Mouse (Mus musculus): ENCODE measurements around the gene 9030612E09Rik. TPM values are rescaled to one million over a fixed set of nuclear protein-coding genes. Genes with fewer than 3 reads are reported as not detected.

The 9030612E09Rik gene
- polyA plus RNA-seq, 1 experiment from 2014 or later: 2.5 TPM

DNA sequence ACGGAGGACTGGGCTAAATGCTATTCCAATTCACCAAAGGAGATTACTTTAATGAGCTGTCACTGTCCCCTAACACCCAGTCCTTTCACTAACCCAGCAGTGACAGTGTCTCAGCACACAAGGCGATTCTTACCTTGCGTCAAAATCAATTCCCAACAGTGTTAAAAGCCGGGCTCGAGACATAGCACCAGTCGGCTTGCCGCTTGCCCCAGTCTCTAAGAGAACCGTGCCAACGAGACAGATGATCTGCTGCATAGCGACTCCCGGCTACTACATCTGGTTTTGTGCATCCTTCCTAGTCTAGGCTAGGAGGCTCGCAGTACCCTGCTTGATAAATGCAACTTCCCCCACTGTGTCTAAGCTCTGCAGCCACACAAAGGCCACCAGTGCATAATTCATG is 12.2 kb upstream of the 9030612E09Rik start:
- 87% methylated on average over 12 of the region's 12 CpGs for WGBS
- no peak overlapping the region for H3K27ac ChIP-seq (ENCODE audit: low read length)
- peak; percentile 31; the same call in 1 of the 2 replicates for ATAC-seq

DNA sequence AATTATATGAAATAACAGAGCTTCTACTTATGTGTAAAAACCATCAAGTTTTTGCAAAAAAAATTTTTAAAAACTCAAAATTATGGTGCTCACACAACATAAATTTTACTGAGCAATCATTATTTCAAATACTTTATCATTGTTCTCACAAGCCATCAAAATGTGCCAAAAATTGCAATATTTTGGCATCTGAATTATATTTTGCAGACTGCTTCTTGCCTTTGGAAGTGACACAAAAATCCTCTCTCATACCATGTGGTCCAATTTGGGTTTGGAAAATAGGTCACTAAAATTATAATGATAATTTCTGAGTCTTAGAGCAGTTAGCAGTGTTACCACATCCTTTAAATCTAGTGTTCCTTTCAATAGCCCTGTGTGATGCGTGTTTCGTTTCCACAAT is 10.1 kb upstream of the 9030612E09Rik start:
- H3K36me3 ChIP-seq (ENCODE audit: control insufficient read depth, insufficient read depth): no peaks in the 10 kb centered on the region
- no peak overlapping the region for H3K27ac ChIP-seq (ENCODE audit: low read length)
- H3K9me3 ChIP-seq (ENCODE audit: control insufficient read depth, low read length): 0 out of 2 replicates have a peak, but pooled peaks cover 2% of the 10 kb centered on the region
- H3K9ac ChIP-seq (replicated peaks; ENCODE audit: low read depth, low read length): no peak overlapping the region
- H3K4me2 ChIP-seq (ENCODE audit: low read length): no peak overlapping the region
- H3K4me3 ChIP-seq (replicated peaks; ENCODE audit: low read length): no peak overlapping the region
- H3K4me1 ChIP-seq (replicated peaks; ENCODE audit: control insufficient read depth, insufficient read depth, low read length): peaks cover 6% of the 10 kb centered on the region
- no peak for ATAC-seq
- 97% methylated on average over 2 of the region's 2 CpGs for WGBS
- no peaks in the 10 kb centered on the region for H3K27me3 ChIP-seq (replicated peaks; ENCODE audit: control insufficient read depth, insufficient read depth, low read length)

More for the DNA sequence above, 12.2 kb upstream of the 9030612E09Rik start:
- Histone ChIP-seq H3K4me3 (replicated peaks; ENCODE audit: low read length) (no peak overlapping the region), H3K4me1 (replicated peaks; ENCODE audit: control insufficient read depth, insufficient read depth, low read length) (no peaks in the 10 kb centered on the region), H3K9ac (replicated peaks; ENCODE audit: low read depth, low read length) (no peak overlapping the region), H3K9me3 (ENCODE audit: control insufficient read depth, low read length) (0 out of 2 replicates have a peak, but pooled peaks cover 2% of the 10 kb centered on the region), H3K27me3 (replicated peaks; ENCODE audit: control insufficient read depth, insufficient read depth, low read length) (no peaks in the 10 kb centered on the region), H3K36me3 (ENCODE audit: control insufficient read depth, insufficient read depth) (no peaks in the 10 kb centered on the region), H3K4me2 (ENCODE audit: low read length) (no peak overlapping the region)

DNA sequence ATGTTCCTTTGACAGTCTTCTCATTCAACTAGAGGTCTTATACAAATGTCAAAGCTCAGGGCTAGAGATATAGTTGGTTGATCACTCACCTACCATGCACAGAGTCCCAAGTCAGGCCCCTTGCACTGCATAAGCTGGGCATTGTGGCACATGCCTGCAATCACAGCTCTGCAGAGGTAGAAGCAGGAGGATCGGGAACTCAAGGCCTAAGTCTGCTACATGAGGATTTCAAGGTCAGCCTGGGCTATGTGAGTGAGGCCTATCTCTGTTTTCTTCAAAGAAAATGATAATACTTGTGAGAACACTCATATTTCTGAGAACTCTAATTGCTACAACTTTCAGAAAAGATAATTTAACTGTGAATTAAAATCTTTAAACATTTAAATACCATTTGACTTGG is 8.4 kb upstream of the 9030612E09Rik start:
- Histone ChIP-seq H3K4me3 (replicated peaks; ENCODE audit: low read length) (no peak overlapping the region), H3K27ac (ENCODE audit: low read length) (no peak overlapping the region), H3K9me3 (ENCODE audit: control insufficient read depth, low read length) (0 out of 2 replicates have a peak, but pooled peaks cover 2% of the 10 kb centered on the region), H3K4me2 (ENCODE audit: low read length) (no peak overlapping the region), H3K27me3 (replicated peaks; ENCODE audit: control insufficient read depth, insufficient read depth, low read length) (no peaks in the 10 kb centered on the region), H3K4me1 (replicated peaks; ENCODE audit: control insufficient read depth, insufficient read depth, low read length) (peaks cover 15% of the 10 kb centered on the region), H3K36me3 (ENCODE audit: control insufficient read depth, insufficient read depth) (no peaks in the 10 kb centered on the region), H3K9ac (replicated peaks; ENCODE audit: low read depth, low read length) (no peak overlapping the region)
- 97% methylated on average over 1 of the region's 1 CpGs for WGBS
- no peak for ATAC-seq

DNA sequence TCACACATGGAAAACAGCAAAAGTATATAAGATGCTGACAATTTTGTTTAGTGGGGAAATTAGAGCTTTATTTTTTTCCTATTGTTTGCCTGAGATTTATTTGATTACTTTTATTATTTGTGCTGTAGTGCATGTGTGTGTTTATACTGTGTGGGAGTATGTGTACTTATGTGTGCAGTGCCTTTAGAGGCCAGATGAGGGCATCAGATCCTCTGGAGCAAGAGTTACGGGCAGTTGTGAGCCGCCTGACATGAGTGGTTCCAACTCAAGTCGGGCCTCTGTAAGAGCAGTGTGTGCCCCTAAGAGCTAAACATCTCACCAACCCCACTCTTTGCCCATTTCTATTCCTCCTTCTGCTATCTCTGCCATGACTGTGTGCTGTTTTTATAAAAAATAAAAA is 7.7 kb upstream of the 9030612E09Rik start:
- Histone ChIP-seq H3K9me3 (ENCODE audit: control insufficient read depth, low read length) (0 out of 2 replicates have a peak, but pooled peaks cover 2% of the 10 kb centered on the region), H3K4me1 (replicated peaks; ENCODE audit: control insufficient read depth, insufficient read depth, low read length) (peaks cover 19% of the 10 kb centered on the region), H3K27me3 (replicated peaks; ENCODE audit: control insufficient read depth, insufficient read depth, low read length) (no peaks in the 10 kb centered on the region), H3K4me3 (replicated peaks; ENCODE audit: low read length) (no peak overlapping the region), H3K27ac (ENCODE audit: low read length) (no peak overlapping the region), H3K36me3 (ENCODE audit: control insufficient read depth, insufficient read depth) (no peaks in the 10 kb centered on the region), H3K9ac (replicated peaks; ENCODE audit: low read depth, low read length) (no peak overlapping the region), H3K4me2 (ENCODE audit: low read length) (no peak overlapping the region)
- ATAC-seq: no peak
- 98% methylated on average over 3 of the region's 3 CpGs for WGBS

DNA sequence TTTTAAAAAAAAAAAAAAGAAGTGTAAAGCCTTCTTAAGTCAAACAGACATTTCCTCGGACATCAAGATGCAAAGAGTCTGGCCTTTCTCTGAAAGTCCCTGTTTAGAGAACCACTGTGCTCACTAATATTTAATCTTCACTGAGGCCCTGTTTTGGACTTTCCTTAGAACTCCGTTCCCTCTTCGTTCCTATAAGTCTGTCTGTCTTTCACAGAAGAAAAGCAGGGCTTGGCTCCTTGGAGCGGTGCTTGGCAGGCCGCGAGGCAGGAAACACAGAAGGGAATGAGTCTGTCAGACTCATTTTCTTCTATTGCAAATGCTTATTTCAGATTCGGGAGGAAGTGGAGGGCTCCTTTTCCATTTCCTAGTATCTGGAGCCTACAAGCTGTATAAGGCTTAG is 5.7 kb upstream of the 9030612E09Rik start:
- WGBS: 58% methylated on average over 7 of the region's 7 CpGs
- Histone ChIP-seq H3K9me3 (ENCODE audit: control insufficient read depth, low read length) (no peaks in the 10 kb centered on the region), H3K36me3 (ENCODE audit: control insufficient read depth, insufficient read depth) (no peaks in the 10 kb centered on the region), H3K4me2 (ENCODE audit: low read length) (peak overlapping the region; percentile 19; the same call in 1 of the 2 replicates), H3K4me1 (replicated peaks; ENCODE audit: control insufficient read depth, insufficient read depth, low read length) (peaks cover 26% of the 10 kb centered on the region), H3K27me3 (replicated peaks; ENCODE audit: control insufficient read depth, insufficient read depth, low read length) (no peaks in the 10 kb centered on the region), H3K4me3 (replicated peaks; ENCODE audit: low read length) (no peak overlapping the region), H3K9ac (replicated peaks; ENCODE audit: low read depth, low read length) (no peak overlapping the region), H3K27ac (ENCODE audit: low read length) (no peak overlapping the region)
- ATAC-seq: no peak

DNA sequence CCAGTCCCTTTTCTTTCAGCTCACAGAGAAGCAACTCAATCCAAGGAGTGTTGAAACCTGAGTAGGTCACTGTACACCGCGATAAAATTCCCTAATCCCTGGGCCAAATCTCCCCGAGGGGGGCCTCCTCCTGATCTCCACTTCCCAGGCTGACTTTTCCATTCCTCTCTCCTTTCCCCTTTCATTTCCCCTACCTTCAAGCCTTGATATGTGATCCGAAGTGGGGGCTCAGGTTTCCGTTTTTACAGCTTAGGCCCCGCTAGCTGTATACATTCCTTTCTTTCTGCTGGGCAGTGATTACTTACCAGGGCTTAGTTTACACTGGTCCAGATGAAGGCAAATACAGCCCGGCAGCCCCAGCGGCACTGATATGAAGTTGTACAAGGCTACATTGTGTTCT is 3.4 kb upstream of the 9030612E09Rik start:
- Histone ChIP-seq H3K27ac (ENCODE audit: low read length) (no peak overlapping the region), H3K9ac (replicated peaks; ENCODE audit: low read depth, low read length) (peak overlapping the region; percentile 28), H3K36me3 (ENCODE audit: control insufficient read depth, insufficient read depth) (no peaks in the 10 kb centered on the region), H3K4me2 (ENCODE audit: low read length) (peak overlapping the region; percentile 64), H3K4me1 (replicated peaks; ENCODE audit: control insufficient read depth, insufficient read depth, low read length) (peaks cover 36% of the 10 kb centered on the region), H3K27me3 (replicated peaks; ENCODE audit: control insufficient read depth, insufficient read depth, low read length) (0 out of 2 replicates have a peak, but pooled peaks cover 2% of the 10 kb centered on the region), H3K4me3 (replicated peaks; ENCODE audit: low read length) (peak overlapping the region; percentile 44), H3K9me3 (ENCODE audit: control insufficient read depth, low read length) (no peaks in the 10 kb centered on the region)
- 12% methylated on average over 8 of the region's 8 CpGs for WGBS
- ATAC-seq: no peak

GRCm38 (mm10) chr10:43172066-43172465 is 2.4 kb upstream of the 9030612E09Rik start:
- Histone ChIP-seq H3K27ac (ENCODE audit: low read length) (no peak overlapping the region), H3K36me3 (ENCODE audit: control insufficient read depth, insufficient read depth) (no peaks in the 10 kb centered on the region), H3K4me3 (replicated peaks; ENCODE audit: low read length) (peak overlapping the region; percentile 68), H3K4me1 (replicated peaks; ENCODE audit: control insufficient read depth, insufficient read depth, low read length) (peaks cover 36% of the 10 kb centered on the region), H3K27me3 (replicated peaks; ENCODE audit: control insufficient read depth, insufficient read depth, low read length) (0 out of 2 replicates have a peak, but pooled peaks cover 3% of the 10 kb centered on the region), H3K9ac (replicated peaks; ENCODE audit: low read depth, low read length) (peak overlapping the region; percentile 32; the same call in 1 of the 2 replicates), H3K9me3 (ENCODE audit: control insufficient read depth, low read length) (no peaks in the 10 kb centered on the region), H3K4me2 (ENCODE audit: low read length) (peak overlapping the region; percentile 74)
- WGBS: 8% methylated on average over 7 of the region's 7 CpGs
- ATAC-seq: no peak

GRCm38 (mm10) chr10:43172554-43172953 is 1.9 kb upstream of the 9030612E09Rik start:
- H3K9ac ChIP-seq (replicated peaks; ENCODE audit: low read depth, low read length): peak overlapping the region; percentile 98
- H3K4me3 ChIP-seq (replicated peaks; ENCODE audit: low read length): peak overlapping the region; percentile 68
- H3K9me3 ChIP-seq (ENCODE audit: control insufficient read depth, low read length): no peaks in the 10 kb centered on the region
- H3K4me2 ChIP-seq (ENCODE audit: low read length): peak overlapping the region; percentile 74
- H3K4me1 ChIP-seq (replicated peaks; ENCODE audit: control insufficient read depth, insufficient read depth, low read length): peaks cover 36% of the 10 kb centered on the region
- no peak overlapping the region for H3K27ac ChIP-seq (ENCODE audit: low read length)
- no peak for ATAC-seq
- 3% methylated on average over 8 of the region's 8 CpGs for WGBS
- H3K36me3 ChIP-seq (ENCODE audit: control insufficient read depth, insufficient read depth): no peaks in the 10 kb centered on the region
- 0 out of 2 replicates have a peak, but pooled peaks cover 3% of the 10 kb centered on the region for H3K27me3 ChIP-seq (replicated peaks; ENCODE audit: control insufficient read depth, insufficient read depth, low read length)

DNA sequence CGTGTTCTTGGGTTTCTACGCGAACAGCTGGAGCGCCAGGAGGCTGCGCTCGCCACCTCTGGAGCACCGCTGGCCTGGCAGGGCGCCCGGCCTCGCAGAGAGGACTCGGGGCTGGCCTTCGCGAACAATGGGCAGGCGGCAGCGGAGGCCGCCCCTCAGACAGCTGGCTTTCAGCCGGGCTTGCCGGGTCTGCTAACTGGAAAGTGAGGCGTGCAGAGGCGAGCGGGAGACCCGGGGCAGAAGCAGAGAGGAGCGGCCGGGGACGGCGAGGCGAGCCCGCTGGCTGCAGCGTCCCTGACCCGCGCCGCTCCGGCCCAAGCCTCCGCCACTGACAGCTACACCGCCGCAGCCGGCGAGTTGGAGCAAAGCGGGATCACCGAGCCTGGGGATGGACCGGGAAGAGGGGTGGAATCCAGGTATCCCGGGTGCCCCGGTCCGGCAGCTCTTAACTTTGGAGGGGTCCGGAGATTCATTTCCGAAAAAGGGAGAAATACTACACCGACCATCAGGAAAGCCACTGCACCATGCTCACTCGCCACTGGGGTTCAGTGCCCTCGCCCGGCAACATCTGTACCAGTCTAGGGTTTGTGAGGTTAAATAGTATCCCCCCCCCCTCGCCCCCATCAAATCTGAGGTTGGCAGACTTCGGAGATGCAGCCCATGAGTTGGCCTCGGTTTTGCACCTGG is 1.2 kb upstream of the 9030612E09Rik start:
- WGBS: under 1% methylated on average over 53 of the region's 53 CpGs
- H3K4me1 ChIP-seq (replicated peaks; ENCODE audit: control insufficient read depth, insufficient read depth, low read length): peaks cover 36% of the 10 kb centered on the region
- 0 out of 2 replicates have a peak, but pooled peaks cover 3% of the 10 kb centered on the region for H3K27me3 ChIP-seq (replicated peaks; ENCODE audit: control insufficient read depth, insufficient read depth, low read length)
- ATAC-seq: peak; percentile 13
- H3K9me3 ChIP-seq (ENCODE audit: control insufficient read depth, low read length): no peaks in the 10 kb centered on the region
- no peaks in the 10 kb centered on the region for H3K36me3 ChIP-seq (ENCODE audit: control insufficient read depth, insufficient read depth)
- H3K27ac ChIP-seq (ENCODE audit: low read length): peak overlapping the region; percentile 96
- peak overlapping the region; percentile 98 for H3K9ac ChIP-seq (replicated peaks; ENCODE audit: low read depth, low read length)
- H3K4me2 ChIP-seq (ENCODE audit: low read length): peak overlapping the region; percentile 74
- peak overlapping the region; percentile 68 for H3K4me3 ChIP-seq (replicated peaks; ENCODE audit: low read length)

All from forebrain, embryonic 16.5 days (tissue).